Mouse (Mus musculus) kidney, adult 11 months (tissue): ENCODE data around the gene Cyp1a2.

Experiments
- DNase-seq: peaks from one replicate; pipeline ENCODE4 v3.0.0; 2022

Cyp1a2 gene

DNA sequence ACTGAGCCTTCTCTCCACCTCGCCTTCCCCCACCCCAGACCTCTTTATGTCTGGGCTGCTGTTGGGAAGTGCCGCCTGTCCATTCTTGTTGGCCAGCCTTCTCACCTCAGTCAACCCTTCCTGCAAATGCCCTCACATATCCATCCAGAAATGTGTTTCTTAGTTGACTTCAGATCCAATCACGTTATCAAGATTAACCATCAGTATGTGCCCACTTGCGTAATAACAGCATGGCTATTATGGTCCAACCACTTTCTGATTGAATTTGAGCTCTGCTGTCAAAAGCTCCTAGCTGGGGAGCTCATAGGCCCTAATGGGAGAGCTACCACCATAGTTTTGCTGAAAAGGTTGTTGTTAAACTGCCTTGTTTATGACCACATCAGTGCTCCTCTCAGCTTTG lies 12.5 kb downstream of the Cyp1a2 start:
- no peak for DNase-seq

DNA sequence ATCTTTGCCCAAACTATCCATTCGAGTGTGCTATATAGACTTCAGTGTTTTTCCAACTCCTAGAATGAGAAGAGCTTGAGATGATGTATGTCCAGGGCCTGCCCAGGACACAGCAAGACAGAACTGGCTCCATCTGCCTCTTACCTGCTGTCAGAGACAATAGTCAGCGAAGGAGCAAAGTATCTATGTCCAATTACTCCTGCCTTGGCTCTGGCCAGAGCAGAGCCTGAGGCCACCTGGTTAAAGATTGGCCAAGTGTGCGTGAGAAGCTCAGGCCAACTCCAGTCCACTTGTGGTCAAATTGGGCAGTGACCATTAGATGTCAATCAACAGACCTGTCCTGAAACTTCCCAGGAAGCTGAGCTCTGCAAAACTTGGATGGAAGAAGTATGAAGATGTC lies 13.9 kb downstream of the Cyp1a2 start:
- peak; percentile 89 for DNase-seq

DNA sequence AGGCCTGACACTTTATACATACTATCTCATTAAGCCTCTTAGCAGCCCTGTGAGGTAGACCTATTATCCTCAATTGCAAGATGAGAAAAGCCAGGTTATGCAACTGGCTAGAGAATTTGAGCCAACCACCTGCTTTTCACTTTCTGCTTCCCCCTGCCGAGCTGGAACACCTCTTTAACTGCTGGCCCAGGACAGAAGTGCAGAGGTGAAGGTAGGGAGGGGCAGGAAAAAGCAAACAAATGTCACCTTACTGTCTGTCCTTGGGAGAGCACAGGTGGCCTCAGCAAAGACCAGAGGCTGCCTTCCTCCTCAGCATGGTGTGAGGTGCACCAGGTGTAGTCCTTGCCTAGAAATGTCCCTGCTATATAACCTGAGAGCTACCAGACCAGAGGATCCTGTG lies 15.2 kb downstream of the Cyp1a2 start:
- peak; percentile 50 for DNase-seq

- DNase-seq = no peak
These were observed 15.7 kb downstream of the Cyp1a2 start for GRCm38 (mm10) chr9:57667817-57668216.

- no peak for DNase-seq
These were observed 16.4 kb downstream of the Cyp1a2 start for GRCm38 (mm10) chr9:57667136-57667535.

- no peak for DNase-seq
These were observed 17.0 kb downstream of the Cyp1a2 start for GRCm38 (mm10) chr9:57666536-57666935.

DNA sequence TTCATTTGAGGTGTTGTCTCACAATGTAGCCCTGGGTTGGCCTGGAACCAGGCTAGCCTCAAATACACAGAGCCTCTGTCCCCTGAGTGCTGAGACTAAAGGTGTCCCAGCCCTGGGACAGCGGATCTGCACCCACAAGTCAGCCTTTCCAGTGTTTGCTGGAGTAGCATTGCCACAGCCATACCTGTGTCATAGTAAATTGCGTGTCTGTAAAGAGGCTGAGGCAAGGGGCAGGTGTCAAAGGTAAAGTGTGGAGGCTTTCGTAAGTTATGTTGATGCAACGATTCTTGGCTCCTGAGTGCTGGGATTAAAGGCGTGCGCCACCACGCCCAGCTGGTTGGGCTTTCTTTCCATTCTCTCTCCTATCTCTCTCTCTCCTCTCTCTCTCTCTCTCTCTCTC lies 18.9 kb downstream of the Cyp1a2 start:
- no peak for DNase-seq

DNA sequence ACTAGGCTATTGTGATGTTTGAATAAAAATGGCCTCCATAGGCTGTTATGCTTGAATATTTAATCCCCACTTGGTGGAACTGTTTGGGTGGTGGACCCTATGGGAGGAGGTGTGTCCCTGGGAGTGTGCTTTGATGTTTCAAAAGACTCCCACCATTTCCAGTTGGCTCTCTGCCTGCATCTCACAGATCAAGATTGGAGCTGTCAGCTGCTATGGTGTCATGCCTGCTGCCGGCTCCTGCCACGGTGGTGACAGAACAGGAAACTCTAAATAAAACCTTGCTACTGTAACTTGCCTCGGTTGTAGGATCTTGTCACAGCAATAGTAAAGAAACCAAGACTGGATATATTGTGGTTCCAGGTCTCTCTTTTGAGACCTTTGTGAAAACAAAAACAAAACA lies 22.0 kb downstream of the Cyp1a2 start:
- DNase-seq = no peak

- peak; percentile 35 for DNase-seq
These were observed 23.0 kb downstream of the Cyp1a2 start for GRCm38 (mm10) chr9:57660501-57660900.

GRCm38 (mm10) chr9:57659774-57660173 lies 23.7 kb downstream of the Cyp1a2 start:
- DNase-seq = peak; percentile 74

GRCm38 (mm10) chr9:57658970-57659369 lies 24.5 kb downstream of the Cyp1a2 start:
- no peak for DNase-seq

DNA sequence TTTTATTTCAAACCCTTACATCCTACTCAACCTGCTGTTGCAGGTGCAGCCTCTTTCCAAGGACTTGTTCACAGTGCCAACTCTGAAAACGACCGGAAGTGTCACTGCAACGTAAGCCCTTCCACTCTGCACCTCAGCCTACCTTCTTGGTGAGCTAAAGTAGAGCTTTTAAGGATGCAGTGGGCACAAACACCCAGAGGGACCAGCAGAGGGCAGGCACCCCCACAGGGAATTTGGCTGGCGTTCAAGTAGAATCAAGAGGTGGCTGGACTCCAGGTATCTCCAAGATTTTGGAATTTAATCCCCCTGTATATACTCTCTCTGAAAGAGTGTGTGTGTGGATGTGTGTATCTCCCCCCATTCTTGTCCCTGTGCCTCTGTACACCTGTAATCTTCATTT lies 25.7 kb downstream of the Cyp1a2 start:
- DNase-seq = no peak

DNA sequence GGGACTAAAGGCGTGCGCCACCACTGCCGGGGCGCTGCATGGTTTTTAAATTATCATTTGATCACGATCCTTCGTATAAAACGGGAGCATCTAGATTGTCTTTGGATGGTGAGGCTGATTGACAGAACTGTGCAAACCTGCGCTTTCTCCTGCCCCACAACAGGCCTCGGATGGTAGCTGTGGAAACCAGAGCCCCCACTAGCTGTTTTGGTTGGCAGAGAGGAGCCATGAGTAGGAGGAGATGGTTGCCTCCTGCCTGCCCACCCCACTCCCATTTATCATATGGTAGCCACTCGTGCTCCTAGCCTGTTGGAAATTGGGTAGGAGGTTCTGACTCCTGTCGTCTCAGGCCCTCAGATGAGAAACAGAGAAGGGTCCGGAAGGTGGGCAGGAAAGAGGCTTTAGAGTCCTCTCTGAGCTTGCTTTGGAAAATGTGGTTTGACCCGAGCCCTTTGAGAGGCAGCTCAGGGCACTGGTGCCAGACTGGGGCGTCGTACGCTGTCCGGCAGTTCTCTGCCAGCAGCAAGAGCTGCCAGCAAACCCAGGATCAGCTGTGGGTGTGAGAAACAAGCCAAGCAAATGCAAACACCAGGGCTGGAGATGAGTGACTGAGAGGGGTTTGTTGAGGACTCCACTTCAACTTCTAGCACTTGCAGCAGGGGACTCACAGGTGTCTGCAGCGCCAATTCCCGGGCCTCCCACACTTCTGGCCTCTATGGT lies 26.7 kb downstream of the Cyp1a2 start:
- DNase-seq = no peak

DNA sequence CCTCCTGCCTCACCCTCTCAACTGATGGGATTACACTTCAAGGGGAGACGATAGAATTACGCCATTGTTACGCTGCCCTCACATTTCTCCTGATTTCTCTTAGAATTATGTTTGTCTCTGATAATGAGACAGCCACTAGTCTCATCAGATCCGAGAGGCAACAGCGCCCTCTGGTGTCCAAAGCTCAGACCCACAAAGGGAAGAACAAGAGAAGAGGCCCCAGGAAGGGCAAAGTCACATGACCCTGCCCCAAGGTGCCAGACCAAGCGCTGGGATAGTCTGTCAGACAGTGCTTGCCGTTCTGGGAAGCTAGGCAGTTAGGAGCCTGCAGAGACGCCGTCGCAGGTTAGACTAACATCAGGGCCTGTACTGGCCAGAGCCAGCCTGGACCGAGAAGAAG lies 27.8 kb downstream of the Cyp1a2 start:
- peak; percentile 91 for DNase-seq

GRCm38 (mm10) chr9:57654966-57655365 lies 28.5 kb downstream of the Cyp1a2 start:
- DNase-seq = no peak

DNA sequence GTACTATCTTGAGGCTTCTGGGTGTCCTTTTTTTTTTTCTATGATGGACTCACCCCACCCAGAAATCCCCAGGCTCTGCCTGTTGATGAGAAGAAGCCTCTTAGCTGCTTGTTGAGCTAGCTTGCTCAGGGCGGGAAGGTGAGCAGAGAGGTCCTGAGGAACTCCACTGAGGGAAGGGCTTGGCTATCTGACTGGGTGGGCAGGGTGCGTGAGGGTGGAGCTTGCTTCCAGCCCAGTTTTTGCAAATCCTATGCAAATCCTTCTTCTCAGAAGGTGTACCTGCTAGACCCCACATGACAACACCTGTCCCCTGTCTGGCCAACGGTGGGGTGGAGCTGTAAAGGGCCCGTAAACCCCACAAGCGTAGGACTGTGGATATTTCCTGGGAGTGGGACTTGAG lies 30.2 kb downstream of the Cyp1a2 start, which contains the start of gene Csk:
TSS of gene Csk (minus strand) at position 349 of the 400 bp plus-strand sequence.
- no peak for DNase-seq

GRCm38 (mm10) chr9:57652855-57653254 lies 30.6 kb downstream of the Cyp1a2 start:
- DNase-seq = no peak

DNA sequence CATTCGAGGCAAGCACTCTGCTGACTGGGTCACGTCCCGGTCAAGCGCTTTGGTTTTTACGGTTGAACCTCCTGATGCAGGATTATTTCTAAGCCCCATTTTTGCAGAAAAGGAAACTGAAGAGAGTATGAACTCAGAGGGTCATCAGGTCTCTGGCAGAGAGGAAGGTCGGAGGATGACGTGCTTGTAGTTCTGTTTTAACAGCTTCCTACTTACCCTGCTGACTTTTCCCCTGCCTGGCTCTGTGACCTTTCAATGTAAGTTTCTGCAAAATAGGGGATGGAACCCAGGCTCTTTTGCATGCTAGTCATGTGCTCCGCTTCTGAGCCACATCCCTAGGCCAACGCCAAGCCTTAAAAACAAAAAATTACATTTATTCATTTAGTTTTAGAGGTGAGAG lies 31.2 kb downstream of the Cyp1a2 start:
- no peak for DNase-seq

GRCm38 (mm10) chr9:57650786-57651311 lies 32.7 kb downstream of the Cyp1a2 start:
- no peak for DNase-seq

DNA sequence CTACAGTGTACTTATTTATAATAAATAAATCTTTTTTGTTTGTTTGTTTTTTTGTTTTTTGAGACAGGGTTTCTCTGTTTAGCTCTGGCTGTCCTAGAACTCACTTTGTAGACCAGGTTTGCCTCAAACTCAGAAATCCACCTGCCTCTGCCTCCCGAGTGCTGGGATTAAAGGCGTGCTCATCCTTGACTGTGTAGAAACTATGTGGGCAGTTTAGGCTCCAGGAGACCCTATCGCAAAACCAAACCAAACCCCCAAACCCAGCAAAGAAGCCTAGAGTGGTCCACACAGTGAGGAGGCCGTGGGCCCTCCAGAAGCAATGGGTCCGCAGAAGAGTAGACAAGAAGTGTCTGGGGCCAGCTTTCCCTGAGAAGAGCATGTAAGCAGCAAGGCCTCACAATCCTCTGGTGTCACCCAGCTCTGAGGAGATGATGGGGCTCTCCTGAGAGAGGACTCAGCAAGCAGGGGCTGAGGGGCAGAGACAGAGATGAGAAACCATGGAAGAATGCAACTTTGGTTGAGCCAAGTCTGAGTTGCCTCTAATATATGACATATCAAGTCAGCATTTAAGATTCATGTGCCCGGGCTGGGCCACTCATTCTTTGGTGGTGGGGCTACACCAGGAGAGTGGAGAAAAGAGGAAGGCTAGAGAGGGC lies 33.2 kb downstream of the Cyp1a2 start:
- no peak for DNase-seq

GRCm38 (mm10) chr9:57647286-57648108 lies 36.0 kb downstream of the Cyp1a2 start:
- no peak for DNase-seq

DNA sequence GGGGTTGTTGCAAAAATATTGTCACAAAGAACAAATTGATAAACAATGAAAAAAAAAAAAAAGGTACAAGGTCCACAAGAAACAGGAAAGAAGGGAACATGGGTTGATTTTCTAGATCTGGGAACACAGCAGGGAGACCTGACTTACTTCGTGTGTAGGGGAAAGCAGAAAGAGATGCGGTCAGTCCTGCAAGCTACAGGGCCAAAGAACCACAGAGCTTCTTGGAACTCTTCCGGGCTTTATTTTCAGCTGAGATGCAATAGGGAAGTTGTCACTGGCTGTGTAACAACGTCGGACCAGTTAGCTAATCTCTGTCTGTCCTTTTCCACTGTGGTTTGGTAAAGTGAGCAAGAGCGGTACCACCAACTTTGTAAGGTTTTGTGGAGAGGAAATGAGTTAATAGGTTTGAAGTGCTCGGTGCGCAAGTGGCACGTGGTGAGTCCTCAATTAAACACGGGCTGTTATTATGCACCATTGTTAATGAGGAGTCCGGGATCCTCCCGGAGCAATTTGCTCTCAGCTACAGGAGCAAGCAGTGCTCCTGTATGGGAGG lies 36.9 kb downstream of the Cyp1a2 start:
- no peak for DNase-seq
